ENCODE assay signal across 8 mouse cellular contexts in the genomic region with DNA sequence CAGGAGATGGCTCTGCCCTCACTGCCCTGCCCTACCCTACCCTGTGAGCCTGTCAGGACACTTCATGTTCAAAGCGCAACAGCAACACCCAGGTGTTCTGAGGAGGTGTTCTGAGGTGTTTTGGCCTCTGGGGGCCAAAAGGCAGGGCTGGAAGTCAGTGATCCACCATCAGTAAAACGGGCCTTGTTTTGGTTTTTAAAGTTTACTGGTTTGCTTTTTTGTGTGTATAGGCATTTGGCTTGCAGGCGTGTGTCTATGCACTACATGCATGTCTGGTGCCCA. TPM values are rescaled to one million over a fixed set of nuclear protein-coding genes. Genes with fewer than 3 reads are reported as not detected.
DNase-seq lines count a peak whose midpoint lies in the region; ATAC-seq and TF ChIP-seq lines count a peak whose summit lies in the region.

No protein-coding gene starts in this region.

- peak overlapping the region; percentile 69; the same call in 1 of the 2 replicates for H3K27ac ChIP-seq in heart, embryonic 10.5 days
- peak overlapping the region; percentile 47 for H3K27ac ChIP-seq in testis, adult 2 months (ENCODE audit: control insufficient read depth, insufficient read depth, low read depth, low read length)
- H3K27ac ChIP-seq in liver, embryonic 11.5 days (ENCODE audit: low read depth, low read length), result peak overlapping the region; percentile 2; the same call in 1 of the 2 replicates
- no peak overlapping the region for H3K27ac ChIP-seq in stomach, postnatal 0 days (replicated peaks)

- DNase-seq in heart, embryonic 10.5 days (ENCODE audit: low spot score), result no peak
- no peak for DNase-seq in heart, postnatal 36 days
- DNase-seq in testis, postnatal 14 days (ENCODE audit: low spot score), result no peak
- no peak for DNase-seq in liver, embryonic 11.5 days (ENCODE audit: low spot score)
- DNase-seq in stomach, postnatal 0 days (ENCODE audit: low spot score), result no peak
- DNase-seq in ovary, postnatal 14 days (ENCODE audit: low spot score), result no peak
- no peak for DNase-seq in retina, embryonic 14.5 days (ENCODE audit: low spot score)

- no peak for ATAC-seq in liver, embryonic 11.5 days (replicated peaks; ENCODE audit: low FRiP score)
- ATAC-seq in stomach, postnatal 0 days (ENCODE audit: low FRiP score, low TSS enrichment), result no peak

- no peak for TF ChIP-seq POLR2A in testis, adult 2 months (IDR thresholded peaks at IDR 0.05; ENCODE audit: control insufficient read depth, low read depth, low read length)

- TF ChIP-seq CTCF in testis, adult 2 months (IDR thresholded peaks at IDR 0.05; ENCODE audit: control insufficient read depth, insufficient read depth, insufficient replicate concordance, low read depth, low read length), result no peak
- no peak for TF ChIP-seq CTCF in stomach, postnatal 0 days (IDR thresholded peaks at IDR 0.05; ENCODE audit: low read depth)

- H3K36me3 ChIP-seq in heart, embryonic 10.5 days, result no peaks in the 10 kb centered on the region
- no peaks in the 10 kb centered on the region for H3K36me3 ChIP-seq in testis, adult 2 months (ENCODE audit: control insufficient read depth, insufficient read depth, low read length)
- H3K36me3 ChIP-seq in liver, embryonic 11.5 days (ENCODE audit: control insufficient read depth, insufficient read depth, low read length), result no peaks in the 10 kb centered on the region
- H3K36me3 ChIP-seq in stomach, postnatal 0 days (ENCODE audit: control insufficient read depth, insufficient read depth, low read length), result no peaks in the 10 kb centered on the region

- H3K4me2 ChIP-seq in liver, embryonic 11.5 days, result peak overlapping the region; percentile 69
- peak overlapping the region; percentile 58 for H3K4me2 ChIP-seq in stomach, postnatal 0 days (replicated peaks; ENCODE audit: low read depth)

- peak overlapping the region; percentile 54 for H3K4me3 ChIP-seq in heart, embryonic 10.5 days
- H3K4me3 ChIP-seq in testis, adult 2 months (ENCODE audit: control insufficient read depth, low read depth, low read length), result peak overlapping the region; percentile 33; the same call in 1 of the 2 replicates
- peak overlapping the region; percentile 40 for H3K4me3 ChIP-seq in liver, embryonic 11.5 days (ENCODE audit: low read depth, low read length)
- H3K4me3 ChIP-seq in stomach, postnatal 0 days (ENCODE audit: low read depth, low read length), result no peak overlapping the region

- no peaks in the 10 kb centered on the region for H3K27me3 ChIP-seq in heart, embryonic 10.5 days (ENCODE audit: insufficient read depth, poor library complexity, severe bottlenecking)
- H3K27me3 ChIP-seq in testis, adult 2 months (ENCODE audit: control insufficient read depth, insufficient read depth, low read length), result no peaks in the 10 kb centered on the region
- H3K27me3 ChIP-seq in liver, embryonic 11.5 days (replicated peaks; ENCODE audit: control insufficient read depth, insufficient read depth, low read length), result no peaks in the 10 kb centered on the region
- no peaks in the 10 kb centered on the region for H3K27me3 ChIP-seq in stomach, postnatal 0 days (ENCODE audit: control insufficient read depth, insufficient read depth, low read length)

- no peak for TF ChIP-seq EP300 in stomach, postnatal 0 days (optimal IDR thresholded peaks at IDR 0.05)

- WGBS in heart, embryonic 10.5 days, result 68% methylated on average over 3 of the region's 3 CpGs
- WGBS in liver, embryonic 11.5 days, result 86% methylated on average over 3 of the region's 3 CpGs
- WGBS in stomach, postnatal 0 days, result 75% methylated on average over 3 of the region's 3 CpGs

- H3K4me1 ChIP-seq in heart, embryonic 10.5 days, result peaks cover 4% of the 10 kb centered on the region
- H3K4me1 ChIP-seq in testis, adult 2 months (ENCODE audit: control insufficient read depth, insufficient read depth, low read length), result peaks cover 5% of the 10 kb centered on the region
- peaks cover 13% of the 10 kb centered on the region for H3K4me1 ChIP-seq in liver, embryonic 11.5 days (replicated peaks; ENCODE audit: control insufficient read depth, insufficient read depth, low read length)
- no peaks in the 10 kb centered on the region for H3K4me1 ChIP-seq in stomach, postnatal 0 days (replicated peaks; ENCODE audit: control insufficient read depth, insufficient read depth)

- peak overlapping the region; percentile 46 for H3K9ac ChIP-seq in liver, embryonic 11.5 days (ENCODE audit: low read depth, low read length)
- H3K9ac ChIP-seq in stomach, postnatal 0 days (ENCODE audit: low read length), result no peak overlapping the region

- H3K9me3 ChIP-seq in heart, embryonic 10.5 days, result no peaks in the 10 kb centered on the region
- no peaks in the 10 kb centered on the region for H3K9me3 ChIP-seq in liver, embryonic 11.5 days (ENCODE audit: control insufficient read depth, low read length)
- no peaks in the 10 kb centered on the region for H3K9me3 ChIP-seq in stomach, postnatal 0 days (ENCODE audit: control insufficient read depth, low read length)

- intact Hi-C loops in heart, postnatal 36 days (cut with DNase I), result loop anchor here (1.0 kb wide), 1 partner anchor 18 kb away; a partner anchor contains a TSS

RNA-seq across cellular contexts. Expression of a gene that starts 17.9 kb away (rescaled TPM):
- polyA plus RNA-seq in heart, embryonic 10.5 days (2016; fragmentation: Nextera tagmentation; extraction: Ambion mirVana), result 20.6 and 21.1 TPM in 2 replicates
- total RNA-seq in heart, postnatal 36 days (2021), result under 1 TPM in 1 of 2 experiments, not detected in 1; 0.33 TPM
- 17.9 and 19.9 TPM in 2 replicates for polyA plus RNA-seq in testis, adult 2 months (2012; rRNA removed)
- polyA plus RNA-seq in liver, embryonic 11.5 days (2014; fragmentation: Nextera tagmentation; extraction: Ambion mirVana), result 4.6 and 5.2 TPM in 2 replicates
- 0.73 and 0.82 TPM in 2 replicates for polyA plus RNA-seq in stomach, postnatal 0 days (2015; fragmentation: Nextera tagmentation; extraction: Ambion mirVana)

RNA-seq across cellular contexts. Expression of a gene that starts 30.2 kb away (rescaled TPM):
- 874 and 1,125 TPM in 2 replicates for polyA plus RNA-seq in heart, embryonic 10.5 days (2016; fragmentation: Nextera tagmentation; extraction: Ambion mirVana)
- 1,000 to 10,000 TPM; 1,613 to 1,736 TPM for total RNA-seq in heart, postnatal 36 days (2021)
- polyA plus RNA-seq in testis, adult 2 months (2012; rRNA removed), result 361 and 448 TPM in 2 replicates
- polyA plus RNA-seq in liver, embryonic 11.5 days (2014; fragmentation: Nextera tagmentation; extraction: Ambion mirVana), result 692 and 701 TPM in 2 replicates
- polyA plus RNA-seq in stomach, postnatal 0 days (2015; fragmentation: Nextera tagmentation; extraction: Ambion mirVana), result 884 and 979 TPM in 2 replicates

RNA-seq across cellular contexts. Expression of a gene that starts 36.3 kb away (rescaled TPM):
- 52.2 and 58.3 TPM in 2 replicates for polyA plus RNA-seq in heart, embryonic 10.5 days (2016; fragmentation: Nextera tagmentation; extraction: Ambion mirVana)
- 10 to 100 TPM; 42.8 to 48.4 TPM for total RNA-seq in heart, postnatal 36 days (2021)
- 9.9 and 15.0 TPM in 2 replicates for polyA plus RNA-seq in testis, adult 2 months (2012; rRNA removed)
- polyA plus RNA-seq in liver, embryonic 11.5 days (2014; fragmentation: Nextera tagmentation; extraction: Ambion mirVana), result 48.4 and 50.6 TPM in 2 replicates
- 16.3 and 19.0 TPM in 2 replicates for polyA plus RNA-seq in stomach, postnatal 0 days (2015; fragmentation: Nextera tagmentation; extraction: Ambion mirVana)

RNA-seq across cellular contexts. Expression of a gene that starts 38.1 kb away (rescaled TPM):
- 40.1 and 43.5 TPM in 2 replicates for polyA plus RNA-seq in heart, embryonic 10.5 days (2016; fragmentation: Nextera tagmentation; extraction: Ambion mirVana)
- total RNA-seq in heart, postnatal 36 days (2021), result 10 to 100 TPM; 53.8 to 62.2 TPM
- polyA plus RNA-seq in testis, adult 2 months (2012; rRNA removed), result 83.2 and 87.8 TPM in 2 replicates
- 36.5 and 37.9 TPM in 2 replicates for polyA plus RNA-seq in liver, embryonic 11.5 days (2014; fragmentation: Nextera tagmentation; extraction: Ambion mirVana)
- polyA plus RNA-seq in stomach, postnatal 0 days (2015; fragmentation: Nextera tagmentation; extraction: Ambion mirVana), result 32.4 and 36.3 TPM in 2 replicates
